Mouse (Mus musculus) right cerebral cortex, postnatal 36 days (tissue): Measurements from ENCODE around the gene Dnajc1.

ENCODE experiments used
- DNase-seq, 2 experiments: peaks; one replicate each; pipeline ENCODE4 v3.0.0; 2022; ENCODE audit warnings: low spot score in 2 of 2, mixed read lengths in 1 of 2

Dnajc1 gene

DNA sequence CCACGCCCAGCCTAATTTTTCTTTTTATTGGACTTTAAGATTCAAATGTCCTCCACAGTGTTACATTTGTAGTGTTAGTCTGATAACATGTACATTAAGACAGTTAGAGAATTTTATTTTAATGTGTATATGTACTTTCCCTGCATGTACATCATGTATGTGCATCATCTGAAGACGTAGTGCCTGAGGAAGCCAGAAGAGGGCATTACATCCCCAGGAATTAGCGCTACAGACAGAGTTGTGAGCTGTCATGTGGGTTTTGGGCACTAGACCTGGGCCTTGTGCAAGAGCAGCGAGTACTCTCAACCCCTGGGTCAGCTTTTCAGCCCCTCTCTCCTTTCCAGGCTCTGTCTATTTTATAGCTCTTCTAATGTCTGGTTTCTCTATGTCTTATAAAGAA lies 189.7 kb downstream of the Dnajc1 start:
- DNase-seq, result no peak

DNA sequence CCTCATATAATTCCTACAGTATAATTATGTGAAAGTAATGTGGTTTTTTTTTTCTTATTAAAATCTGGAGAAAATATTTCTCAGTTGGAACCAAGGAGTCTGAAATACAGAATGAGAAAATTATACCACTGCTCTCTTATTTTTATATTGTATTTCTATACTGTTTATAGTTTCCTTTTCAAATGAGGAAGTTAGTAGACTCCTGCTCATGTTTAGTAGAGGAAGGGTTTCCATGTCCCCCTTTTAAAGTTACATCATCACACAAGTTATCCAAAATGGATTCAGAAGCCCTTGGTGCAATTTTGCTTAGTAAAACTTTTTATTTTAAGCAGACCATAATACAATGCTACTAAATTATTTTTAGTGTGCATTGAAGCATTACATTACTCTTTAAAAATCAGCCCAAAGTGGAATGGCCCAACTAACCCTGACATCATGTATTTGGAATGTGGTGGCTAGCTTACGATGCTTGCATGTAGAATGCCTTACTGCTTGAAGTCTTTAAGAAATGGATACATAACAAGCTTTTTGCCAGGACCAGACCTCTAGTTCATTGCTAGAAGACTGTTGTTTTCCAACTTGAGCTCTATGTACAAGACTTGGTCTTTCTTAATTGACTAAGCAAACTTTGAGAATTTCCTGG lies 190.7 kb downstream of the Dnajc1 start:
- no peak for DNase-seq

DNA sequence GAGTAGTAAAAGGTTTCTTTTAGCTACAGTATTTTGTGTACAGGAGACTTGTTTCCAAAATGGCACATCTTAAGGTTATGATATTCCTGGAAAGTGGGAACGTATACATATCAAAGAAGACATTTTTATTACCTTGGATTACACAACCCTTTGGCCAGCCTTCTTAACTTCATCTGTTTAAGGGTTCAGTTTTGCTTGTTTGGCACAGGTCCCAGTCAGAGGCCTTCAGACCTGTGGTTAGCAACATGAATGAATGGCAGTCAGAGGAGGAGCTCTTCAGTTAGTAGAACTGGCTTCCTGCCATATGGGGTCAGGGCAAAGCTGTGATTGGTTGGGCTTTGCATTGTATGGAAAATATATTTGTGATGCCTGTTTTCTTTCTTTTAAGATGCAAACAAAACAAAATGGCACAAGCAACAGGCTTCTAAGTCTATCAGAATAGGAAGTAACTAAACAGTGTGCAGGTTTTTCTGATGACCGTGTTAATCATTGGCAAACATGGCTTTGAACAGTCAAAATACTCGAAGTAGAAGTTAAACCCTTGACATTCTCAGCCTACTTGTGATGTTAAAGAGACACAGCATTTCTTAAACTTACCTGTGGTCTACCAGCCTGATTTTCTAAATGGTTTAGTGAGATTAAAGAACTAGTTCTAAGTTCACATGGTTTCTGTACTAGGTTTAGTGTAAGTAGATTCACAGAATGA lies 196.8 kb downstream of the Dnajc1 start:
- no peak for DNase-seq

DNA sequence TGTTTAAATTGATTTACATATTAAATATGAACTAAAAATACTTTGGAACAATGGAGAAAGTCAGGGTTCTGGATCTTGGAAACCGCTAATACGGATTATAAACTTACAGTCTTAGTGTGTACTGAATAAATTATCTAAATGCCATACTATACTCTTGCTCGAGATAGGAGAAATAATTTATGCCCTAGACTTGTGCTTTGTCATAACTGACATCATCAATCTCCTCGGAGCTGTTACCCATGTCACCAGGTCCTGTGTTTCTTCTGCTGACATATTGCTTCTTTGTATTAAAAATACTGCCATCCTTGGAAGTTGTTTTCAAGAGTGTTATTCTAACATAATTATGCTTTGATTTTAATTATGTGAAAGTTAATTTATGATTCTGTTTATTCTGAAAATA lies 197.3 kb downstream of the Dnajc1 start:
- no peak for DNase-seq

DNA sequence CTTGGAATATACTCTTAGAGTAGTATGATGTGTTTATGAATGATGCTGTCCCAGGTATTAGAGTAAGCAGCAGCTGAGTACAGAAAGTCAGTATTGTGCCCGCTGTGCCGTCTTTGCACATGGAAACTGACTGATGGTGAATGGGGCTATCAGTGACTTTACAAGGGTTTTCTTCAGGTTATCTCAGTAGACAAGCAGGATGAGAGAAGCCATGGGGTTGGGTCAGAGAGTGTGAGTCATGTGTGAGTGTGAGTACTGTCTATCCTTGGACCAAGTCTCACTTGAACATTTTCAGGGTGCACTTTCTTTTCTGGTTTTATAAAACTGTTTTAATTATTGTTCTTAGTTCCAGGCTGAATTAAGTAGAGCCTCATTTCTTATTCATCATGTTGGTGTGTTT lies 204.3 kb downstream of the Dnajc1 start:
- DNase-seq, result no peak

DNA sequence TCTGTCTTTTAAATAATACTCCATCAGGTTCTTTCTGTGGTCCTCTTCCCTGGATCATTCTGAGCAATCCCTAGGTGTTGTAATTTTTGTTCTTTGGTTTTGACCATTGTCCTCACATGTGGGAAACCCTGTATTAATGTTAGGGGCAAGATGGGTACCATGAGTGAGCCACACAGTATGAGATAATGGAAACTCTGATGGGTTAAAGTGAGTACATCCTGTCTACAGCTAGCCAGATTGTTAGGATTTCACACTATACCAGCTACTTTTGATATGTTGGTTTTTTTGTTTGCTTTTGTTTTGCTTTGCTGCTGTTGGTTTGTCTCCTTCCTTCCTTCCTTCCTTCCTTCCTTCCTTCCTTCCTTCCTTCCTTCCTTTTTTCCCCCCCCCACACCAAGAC lies 209.6 kb downstream of the Dnajc1 start:
- no peak for DNase-seq

DNA sequence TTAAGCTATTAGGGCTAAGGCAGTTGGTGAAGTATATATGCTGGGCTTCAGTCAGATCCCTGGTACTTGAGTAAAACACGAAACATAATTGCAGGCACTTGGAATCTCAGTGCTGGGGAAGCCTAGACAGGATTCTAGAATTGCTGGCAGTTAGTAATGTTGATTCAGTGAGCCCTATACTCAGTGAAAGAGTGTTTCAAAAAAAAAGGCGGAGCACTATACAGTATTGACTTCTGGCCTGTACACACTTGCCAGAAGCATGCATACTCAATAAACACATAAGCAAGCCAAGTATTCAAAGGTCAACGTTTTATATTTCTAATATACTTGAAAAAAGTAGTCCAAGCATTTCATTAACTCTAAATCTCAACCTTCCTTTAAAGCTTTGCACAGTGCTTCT lies 211.0 kb downstream of the Dnajc1 start:
- no peak for DNase-seq

DNA sequence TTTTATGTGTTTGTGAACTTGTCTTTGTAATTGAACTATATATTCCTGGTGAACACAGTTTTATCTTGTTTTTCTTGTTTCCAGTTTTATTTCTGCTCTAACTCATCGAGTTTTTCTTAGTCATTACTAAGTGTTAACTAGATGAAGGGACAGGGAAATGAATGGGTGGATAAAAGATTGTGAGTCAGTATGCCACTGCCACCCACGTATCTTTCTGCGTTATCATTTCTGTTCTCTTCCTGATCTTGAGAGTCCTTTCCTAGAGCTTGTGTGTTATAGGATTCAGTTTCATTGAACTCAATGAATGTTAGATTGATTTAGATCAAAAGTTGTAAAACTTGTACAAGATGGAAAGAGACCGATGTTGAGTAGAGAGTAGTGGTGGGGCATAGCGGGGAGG lies 212.3 kb downstream of the Dnajc1 start:
- no peak for DNase-seq

DNA sequence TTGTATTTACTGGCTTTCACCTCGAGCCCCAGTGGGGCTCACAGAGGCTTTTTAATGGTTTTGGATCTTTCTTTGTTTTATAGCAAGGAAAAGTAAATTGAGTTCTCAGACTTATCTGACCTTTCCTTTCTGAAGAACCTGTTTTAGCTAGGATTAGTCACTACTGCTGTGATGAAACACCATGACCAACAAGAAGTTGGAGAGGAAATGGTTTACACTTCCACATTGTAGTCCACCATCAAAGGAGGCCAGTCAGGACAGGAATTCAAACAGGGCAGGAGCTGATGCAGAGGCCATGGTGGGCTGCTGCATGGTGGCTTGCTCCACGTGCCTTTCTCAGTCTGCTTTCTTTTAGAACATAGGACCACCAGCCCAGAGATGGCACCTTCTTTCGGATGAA lies 216.4 kb downstream of the Dnajc1 start:
- DNase-seq, result no peak

DNA sequence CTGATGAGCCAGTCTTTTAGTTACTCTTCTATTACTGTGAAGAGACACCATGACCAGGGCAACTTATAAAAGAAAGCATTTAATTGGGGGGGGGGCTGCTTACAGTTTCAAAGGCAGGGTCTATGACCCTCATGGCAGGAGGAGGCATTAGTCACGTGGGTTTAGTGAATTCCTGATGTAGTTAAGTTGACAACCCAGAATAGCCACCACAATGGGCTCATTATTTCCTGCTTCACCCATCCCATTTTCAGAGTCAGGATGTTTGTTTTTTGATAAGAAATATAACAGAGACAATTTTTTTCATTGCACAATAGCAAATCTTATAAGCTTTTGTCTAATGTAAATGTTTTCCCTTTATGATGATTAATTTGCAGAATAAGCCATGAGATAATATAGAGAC lies 217.4 kb downstream of the Dnajc1 start:
- no peak for DNase-seq

DNA sequence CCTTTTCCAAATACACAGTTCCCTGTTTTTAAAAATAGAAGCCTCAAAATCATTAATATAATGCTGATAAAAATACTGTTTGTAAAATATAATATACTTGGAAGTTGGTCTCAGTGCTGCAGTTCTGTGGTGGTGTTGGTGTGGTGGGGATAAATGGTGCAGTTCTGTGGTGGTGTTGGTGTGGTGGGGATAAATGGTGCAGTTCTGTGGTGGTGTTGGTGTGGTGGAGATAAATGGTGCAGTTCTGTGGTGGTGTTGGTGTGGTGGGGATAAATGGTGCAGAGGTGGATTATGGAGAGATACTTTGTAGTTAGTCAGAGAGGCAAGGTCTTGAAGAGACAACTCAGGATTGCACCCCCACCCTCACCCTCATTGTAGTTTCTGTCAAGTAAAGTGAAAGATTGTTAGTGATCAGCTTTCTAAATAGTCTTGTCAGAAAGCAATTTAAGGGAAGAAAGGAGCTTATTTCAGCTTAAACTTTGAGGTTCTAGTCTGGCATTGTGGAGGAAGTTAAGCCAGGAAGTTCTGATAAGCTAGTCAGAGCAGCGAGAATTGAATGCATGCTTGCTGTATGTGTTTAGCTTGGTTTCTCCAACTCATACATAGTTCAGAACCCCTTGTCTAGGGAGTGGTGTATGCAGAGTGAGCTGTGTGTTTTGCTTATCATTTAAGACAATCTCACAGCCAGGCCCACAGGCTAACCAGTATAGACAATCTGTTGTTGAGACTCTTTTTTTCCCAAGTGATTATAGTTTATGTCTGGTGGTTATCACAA lies 223.3 kb downstream of the Dnajc1 start:
- DNase-seq, result no peak

DNA sequence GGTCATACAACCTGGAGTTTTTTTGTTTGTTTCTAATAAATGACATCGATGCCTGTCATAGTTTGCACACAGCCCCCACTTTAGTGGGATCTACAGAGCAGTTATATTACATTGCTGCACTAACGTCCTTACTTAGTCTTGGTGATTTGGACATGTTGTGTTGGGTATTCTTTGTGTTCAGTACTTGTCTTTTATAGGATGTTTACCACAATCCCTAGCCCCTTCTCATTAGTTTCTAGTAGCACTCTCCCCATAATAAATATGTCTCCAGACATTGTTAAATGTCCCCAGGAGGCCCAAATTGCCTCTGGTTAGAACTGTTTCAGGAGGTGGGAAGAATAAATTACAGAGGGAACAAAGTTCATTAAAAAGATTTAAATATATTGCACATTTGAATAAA lies 227.1 kb downstream of the Dnajc1 start:
- DNase-seq, result no peak

DNA sequence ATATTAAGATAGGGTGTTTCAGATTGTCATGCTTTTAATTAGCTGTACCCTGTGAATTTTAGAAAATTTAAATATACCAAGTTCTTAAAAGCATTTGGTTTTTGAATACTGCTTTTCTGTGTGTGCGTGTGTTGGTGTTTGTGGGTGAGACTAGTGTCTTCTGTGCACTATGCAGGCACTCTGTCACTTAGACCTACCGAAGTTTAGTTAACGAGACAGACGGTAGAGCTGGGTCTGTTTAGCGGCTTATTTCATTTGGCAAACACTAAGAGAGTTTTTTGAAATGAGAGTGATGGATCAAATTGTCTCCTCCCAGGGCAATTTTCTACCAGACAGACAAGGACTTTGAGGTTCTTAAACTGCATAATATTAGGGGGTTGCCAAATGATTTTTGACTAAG lies 231.6 kb downstream of the Dnajc1 start:
- DNase-seq, result no peak

DNA sequence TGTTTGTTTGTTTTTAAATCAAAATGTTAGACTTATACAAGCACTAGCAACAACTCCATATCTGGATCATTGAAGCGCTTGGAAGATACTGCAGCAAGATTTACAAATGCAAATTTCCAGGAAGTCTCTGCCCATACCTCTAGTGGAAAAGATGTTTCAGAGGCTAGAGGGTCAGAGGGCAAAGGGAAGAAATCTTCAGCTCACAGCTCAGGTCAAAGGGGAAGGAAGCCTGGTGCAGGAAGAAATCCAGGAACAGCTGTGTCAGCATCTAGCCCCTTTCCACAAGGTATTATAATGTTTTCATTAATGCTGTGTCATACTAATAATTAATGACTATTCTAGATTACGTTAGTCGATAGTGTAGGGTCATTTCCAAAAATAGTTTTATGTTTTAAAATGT lies 233.2 kb downstream of the Dnajc1 start:
- DNase-seq, result no peak

DNA sequence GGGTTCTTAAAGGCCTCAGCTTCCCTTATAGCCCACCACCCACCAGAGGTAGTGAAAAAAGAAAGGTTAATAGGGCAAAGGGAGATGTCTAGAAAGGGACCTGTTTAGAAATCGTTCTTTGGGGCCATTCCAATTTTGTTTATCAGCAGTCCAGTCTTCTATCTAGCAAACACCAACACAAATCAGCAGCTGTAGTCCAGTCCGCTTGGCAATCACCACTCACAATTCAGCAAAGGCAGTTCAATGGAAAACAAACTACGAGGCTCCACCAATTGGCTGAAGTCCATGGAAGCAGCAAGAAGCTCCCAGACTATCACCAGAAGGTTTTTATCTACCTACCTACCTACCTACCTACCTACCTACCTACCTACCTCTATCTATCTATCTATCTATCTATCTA lies 236.5 kb downstream of the Dnajc1 start:
- no peak for DNase-seq
